Mouse (Mus musculus) ZHBTc4 (cell line): ENCODE data around the gene Tnf.

Experiments
- DNase-seq: peaks from one replicate; pipeline ENCODE4 v3.0.0-alpha.2; 2011; ENCODE audit warnings: low read depth, low spot score

Gene Tnf

DNA sequence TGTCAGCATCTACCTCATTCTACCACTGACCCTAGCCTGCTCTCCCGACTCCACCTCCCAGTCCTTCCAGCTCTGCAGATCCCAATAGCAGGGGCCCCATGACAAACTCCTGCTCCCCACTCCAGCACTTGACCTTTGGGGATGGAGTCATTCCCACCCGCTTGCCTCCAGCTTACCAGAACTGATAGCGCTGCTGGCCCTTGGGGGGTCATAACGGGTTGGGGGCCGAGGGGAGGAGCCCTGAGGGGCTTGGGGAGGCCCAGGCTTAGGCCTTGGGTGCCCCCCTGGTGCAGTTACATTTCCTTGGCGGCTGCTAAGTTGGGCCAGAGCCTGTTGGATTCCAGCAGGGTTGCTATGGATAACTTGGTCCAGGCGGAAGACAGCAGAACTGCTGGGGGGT, 47.2 kb downstream of the Tnf start:
- DNase-seq, result no peak

DNA sequence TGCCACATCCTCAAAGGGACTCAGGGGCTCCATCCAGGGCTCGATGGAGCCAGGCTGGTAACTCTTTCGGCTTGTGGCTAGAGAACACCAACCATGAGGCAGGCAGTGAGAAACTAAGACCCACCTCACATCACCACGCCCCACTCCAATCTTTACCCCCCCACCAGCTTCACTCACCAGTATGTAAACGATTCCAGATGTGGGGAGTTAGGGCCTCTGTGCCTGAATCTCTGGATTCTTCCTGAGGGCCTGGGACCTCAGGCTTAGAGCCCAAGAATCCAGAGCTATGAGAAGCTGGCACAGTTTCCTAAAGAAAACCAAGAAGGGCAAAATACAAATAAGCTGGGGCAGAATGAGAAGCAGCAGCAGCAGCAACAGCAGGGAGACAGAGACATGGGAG, 47.9 kb downstream of the Tnf start:
- DNase-seq, result no peak

- no peak for DNase-seq
Measured at GRCm38 (mm10) chr17:35153077-35153476, 48.7 kb downstream of the Tnf start.

- DNase-seq, result no peak
Measured at GRCm38 (mm10) chr17:35152121-35152520, 49.7 kb downstream of the Tnf start.
